Mouse (Mus musculus) retina, postnatal 1 day (tissue): ENCODE data around the gene Tmem206.

Experiments used
- DNase-seq: peaks from one replicate; pipeline ENCODE4 v3.0.0-alpha.2; 2012

Tmem206 gene

GRCm38 (mm10) chr1:191325726-191326232 is at the start of gene Tmem206:
Gene Tmem206, plus strand, starts transcription at chr1:191325912.
- DNase-seq: peak; percentile 98

GRCm38 (mm10) chr1:191276181-191276580 is 49.5 kb upstream of the Tmem206 start:
- no peak for DNase-seq

- peak; percentile 41 for DNase-seq
Observed at GRCm38 (mm10) chr1:191277549-191278059, 48.1 kb upstream of the Tmem206 start.

GRCm38 (mm10) chr1:191278324-191278723 is 47.4 kb upstream of the Tmem206 start:
- DNase-seq: no peak

GRCm38 (mm10) chr1:191281171-191281570 is 44.5 kb upstream of the Tmem206 start:
- no peak for DNase-seq

GRCm38 (mm10) chr1:191282319-191282718 is 43.4 kb upstream of the Tmem206 start:
- no peak for DNase-seq

GRCm38 (mm10) chr1:191283110-191284040 is 42.3 kb upstream of the Tmem206 start:
- peak; percentile 60 for DNase-seq

- no peak for DNase-seq
Observed at GRCm38 (mm10) chr1:191284502-191284901, 41.2 kb upstream of the Tmem206 start.

GRCm38 (mm10) chr1:191288762-191289161 is 37.0 kb upstream of the Tmem206 start:
- DNase-seq: peak; percentile 69

- no peak for DNase-seq
Observed at GRCm38 (mm10) chr1:191292348-191292747, 33.4 kb upstream of the Tmem206 start.

GRCm38 (mm10) chr1:191293051-191293450 is 32.7 kb upstream of the Tmem206 start:
- no peak for DNase-seq

- no peak for DNase-seq
Observed at GRCm38 (mm10) chr1:191293996-191294795, 31.5 kb upstream of the Tmem206 start.

GRCm38 (mm10) chr1:191295784-191296183 is 29.9 kb upstream of the Tmem206 start:
- DNase-seq: no peak

- no peak for DNase-seq
Observed at GRCm38 (mm10) chr1:191296445-191296844, 29.3 kb upstream of the Tmem206 start.

- no peak for DNase-seq
Observed at GRCm38 (mm10) chr1:191298304-191298703, 27.4 kb upstream of the Tmem206 start.

- peak; percentile 51 for DNase-seq
Observed at GRCm38 (mm10) chr1:191299215-191299942, 26.3 kb upstream of the Tmem206 start.

- DNase-seq: no peak
Observed at GRCm38 (mm10) chr1:191301903-191302302, 23.8 kb upstream of the Tmem206 start.

- no peak for DNase-seq
Observed at GRCm38 (mm10) chr1:191303736-191304135, 22.0 kb upstream of the Tmem206 start.

- DNase-seq: no peak
Observed at GRCm38 (mm10) chr1:191304216-191304615, 21.5 kb upstream of the Tmem206 start.

GRCm38 (mm10) chr1:191305610-191306009 is 20.1 kb upstream of the Tmem206 start:
- DNase-seq: peak; percentile 55

- DNase-seq: no peak
Observed at GRCm38 (mm10) chr1:191306316-191306715, 19.4 kb upstream of the Tmem206 start.

GRCm38 (mm10) chr1:191307766-191308455 is 17.8 kb upstream of the Tmem206 start:
- DNase-seq: no peak
